Mouse (Mus musculus) kidney, adult 11 months (tissue): ENCODE measurements around the gene Dnajc13.

Experiments
- DNase-seq: peaks from one replicate; pipeline ENCODE4 v3.0.0; 2022

Gene Dnajc13

GRCm38 (mm10) chr9:104254408-104255180 is 8.1 kb downstream of the Dnajc13 start:
- peak; percentile 30 for DNase-seq

- DNase-seq, result no peak
Measured at GRCm38 (mm10) chr9:104252637-104253036, 10.1 kb downstream of the Dnajc13 start.

GRCm38 (mm10) chr9:104251687-104252086 is 11.0 kb downstream of the Dnajc13 start:
- DNase-seq, result no peak

- peak; percentile 61 for DNase-seq
Measured at GRCm38 (mm10) chr9:104251111-104251510, 11.6 kb downstream of the Dnajc13 start.

- DNase-seq, result no peak
Measured at GRCm38 (mm10) chr9:104247307-104247987, 15.3 kb downstream of the Dnajc13 start.

GRCm38 (mm10) chr9:104243799-104244466 is 18.8 kb downstream of the Dnajc13 start:
- DNase-seq, result no peak

- DNase-seq, result no peak
Measured at GRCm38 (mm10) chr9:104240146-104240545, 22.6 kb downstream of the Dnajc13 start.

GRCm38 (mm10) chr9:104239076-104239475 is 23.7 kb downstream of the Dnajc13 start:
- no peak for DNase-seq

GRCm38 (mm10) chr9:104236256-104236930 is 26.3 kb downstream of the Dnajc13 start:
- DNase-seq, result no peak

- no peak for DNase-seq
Measured at GRCm38 (mm10) chr9:104235751-104236150, 27.0 kb downstream of the Dnajc13 start.

- no peak for DNase-seq
Measured at GRCm38 (mm10) chr9:104233815-104234214, 28.9 kb downstream of the Dnajc13 start.

- no peak for DNase-seq
Measured at GRCm38 (mm10) chr9:104233060-104233459, 29.7 kb downstream of the Dnajc13 start.

GRCm38 (mm10) chr9:104232004-104232403 is 30.7 kb downstream of the Dnajc13 start:
- no peak for DNase-seq

- no peak for DNase-seq
Measured at GRCm38 (mm10) chr9:104211402-104211801, 51.3 kb downstream of the Dnajc13 start.

GRCm38 (mm10) chr9:104203851-104204250 is 58.9 kb downstream of the Dnajc13 start:
- DNase-seq, result peak; percentile 23

- DNase-seq, result no peak
Measured at GRCm38 (mm10) chr9:104194528-104194927, 68.2 kb downstream of the Dnajc13 start.

GRCm38 (mm10) chr9:104193900-104194299 is 68.8 kb downstream of the Dnajc13 start:
- no peak for DNase-seq

- no peak for DNase-seq
Measured at GRCm38 (mm10) chr9:104193327-104193726, 69.4 kb downstream of the Dnajc13 start.

- no peak for DNase-seq
Measured at GRCm38 (mm10) chr9:104192513-104192912, 70.2 kb downstream of the Dnajc13 start.

GRCm38 (mm10) chr9:104189657-104190056 is 73.1 kb downstream of the Dnajc13 start:
- DNase-seq, result no peak

GRCm38 (mm10) chr9:104188704-104189103 is 74.0 kb downstream of the Dnajc13 start:
- DNase-seq, result no peak

- no peak for DNase-seq
Measured at GRCm38 (mm10) chr9:104187028-104187427, 75.7 kb downstream of the Dnajc13 start.

GRCm38 (mm10) chr9:104183181-104183580 is 79.5 kb downstream of the Dnajc13 start:
- DNase-seq, result no peak
